Mouse (Mus musculus) gastrocnemius, postnatal 25 days (tissue): ENCODE results near the gene Myl9. TPM values are rescaled to one million over a fixed set of nuclear protein-coding genes. Genes with fewer than 3 reads are reported as not detected.
"Not testable (repeated sequence)": the region's sequence is repeated elsewhere in the genome, so short reads cannot be mapped to it uniquely, and the experiment has no call there.

Experiments
- DNase-seq: peaks from one replicate; pipeline ENCODE4 v3.0.0; 2022
- total RNA-seq, 2 experiments: library from RNA; stranded (reverse); gene quantifications; 1 replicate in 1 of 2; 2 replicates in 1 of 2; pipeline ENCODE4 v1.2.3; 2021

The Myl9 gene
- total RNA-seq, 2 experiments from 2014 or later, result 63.4 to 81.7 TPM

DNA sequence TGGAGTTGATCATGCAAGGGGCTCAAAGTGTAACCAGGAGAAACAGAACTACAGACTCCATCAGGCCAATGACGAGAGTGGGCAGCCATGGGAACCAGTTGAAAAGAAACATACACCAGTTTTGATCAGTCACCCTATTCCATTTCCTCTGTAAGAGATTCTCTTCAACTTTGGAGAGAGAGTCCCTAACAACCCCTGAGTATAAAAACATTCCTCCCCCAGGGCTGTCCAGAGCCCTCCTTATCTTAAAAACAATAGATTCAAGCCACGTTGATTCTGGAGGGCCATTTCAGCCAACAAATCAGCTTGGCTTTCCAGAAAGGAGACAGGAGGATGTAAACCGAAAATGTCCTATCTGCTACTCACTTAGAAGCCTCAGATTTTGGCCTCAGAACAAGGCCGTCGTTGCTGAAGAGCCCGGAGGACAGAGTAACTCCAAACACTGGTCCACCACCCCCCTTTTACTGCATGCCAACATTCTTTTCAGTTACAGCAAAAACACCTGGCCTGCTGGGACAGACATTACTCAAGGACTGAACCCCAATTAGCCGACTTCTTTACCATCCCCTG lies 8.9 kb downstream of the Myl9 start:
- no peak for DNase-seq

GRCm38 (mm10) chr2:156784891-156785290 lies 9.7 kb downstream of the Myl9 start:
- no peak for DNase-seq

DNA sequence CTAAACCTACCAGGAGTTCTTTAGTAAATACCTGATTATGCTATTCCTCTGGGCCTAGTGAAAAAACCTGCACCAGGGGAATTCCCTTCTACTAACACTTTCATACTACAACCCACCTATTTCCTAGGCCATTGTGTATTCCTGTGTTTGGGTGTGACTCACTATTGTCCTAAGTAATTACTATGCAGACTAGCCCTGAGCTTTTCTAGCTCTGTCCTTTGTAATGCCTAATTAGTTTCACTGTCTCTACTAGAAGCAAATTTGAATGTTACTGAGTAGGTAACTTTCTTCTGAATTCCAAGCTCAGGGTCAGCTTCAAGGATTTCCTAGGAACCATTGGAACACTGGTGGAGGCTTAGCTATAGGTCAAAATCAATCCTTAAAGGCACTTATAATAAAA lies 11.1 kb downstream of the Myl9 start:
- not testable (repeated sequence) for DNase-seq

GRCm38 (mm10) chr2:156787090-156787775 lies 12.0 kb downstream of the Myl9 start:
- no peak for DNase-seq

GRCm38 (mm10) chr2:156787776-156788105 lies 12.5 kb downstream of the Myl9 start:
- no peak for DNase-seq

DNA sequence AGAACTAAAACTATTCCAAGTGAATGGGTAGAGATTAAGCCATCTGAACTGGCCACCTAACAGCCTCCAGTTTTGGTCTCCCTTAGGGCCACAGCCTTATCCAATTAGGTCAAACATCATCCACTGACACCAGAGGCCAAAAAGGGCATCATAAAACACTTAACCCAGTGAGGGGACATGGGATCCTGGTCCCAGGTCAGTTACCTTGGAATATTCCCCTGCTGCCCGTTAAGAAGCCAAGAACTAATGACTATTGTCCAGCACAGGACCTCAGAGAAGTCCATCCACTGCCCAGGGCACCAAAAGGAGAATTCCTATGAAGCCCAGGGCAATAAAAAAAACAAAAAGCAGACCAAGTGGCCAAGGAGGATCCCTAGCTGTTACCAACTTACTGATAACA lies 13.6 kb downstream of the Myl9 start:
- DNase-seq, result no peak

DNA sequence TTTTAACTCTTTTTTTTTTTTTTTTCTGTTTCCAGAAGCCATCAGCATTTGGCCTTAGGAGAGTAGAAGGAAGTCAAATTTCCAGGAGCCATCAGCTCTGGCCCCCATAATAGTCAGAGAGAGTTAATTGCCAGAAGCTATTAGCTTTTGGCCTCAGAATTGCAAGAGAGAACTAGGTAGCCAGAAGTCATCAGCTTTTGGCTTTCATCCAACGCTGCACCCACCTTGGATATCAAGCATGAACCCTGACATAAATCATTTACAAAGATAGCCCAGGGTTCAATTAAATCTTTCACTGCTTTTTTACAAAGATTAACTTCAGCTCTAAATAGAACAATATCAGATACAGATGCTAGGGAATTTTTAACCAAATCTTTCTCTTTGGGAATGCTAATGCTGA lies 23.3 kb downstream of the Myl9 start:
- no peak for DNase-seq

GRCm38 (mm10) chr2:156801045-156801444 lies 25.8 kb downstream of the Myl9 start:
- DNase-seq, result no peak

DNA sequence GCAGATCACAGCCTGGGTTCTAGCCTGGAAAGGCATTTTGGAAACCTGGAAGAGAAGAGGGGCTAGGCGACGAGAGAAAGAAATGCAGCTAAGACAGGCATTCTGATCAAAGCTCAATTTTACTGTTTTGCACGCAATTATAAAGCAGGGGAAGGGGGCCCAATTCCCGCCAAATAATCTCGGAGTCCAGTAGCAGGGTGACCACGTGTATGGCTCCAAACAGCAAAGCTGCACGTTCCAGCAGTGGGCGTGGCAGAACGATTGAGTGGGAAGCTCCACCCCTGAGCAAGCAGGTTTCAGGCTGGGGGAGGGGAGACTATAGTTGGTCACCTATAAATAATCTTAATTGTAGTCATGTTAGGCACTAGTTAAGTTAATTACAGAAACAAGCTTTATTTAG lies 26.9 kb downstream of the Myl9 start:
- DNase-seq, result not testable (repeated sequence)

GRCm38 (mm10) chr2:156803698-156804372 lies 28.6 kb downstream of the Myl9 start:
- no peak for DNase-seq

GRCm38 (mm10) chr2:156804589-156804988 lies 29.4 kb downstream of the Myl9 start:
- DNase-seq, result no peak

GRCm38 (mm10) chr2:156806886-156807285 lies 31.7 kb downstream of the Myl9 start:
- no peak for DNase-seq

DNA sequence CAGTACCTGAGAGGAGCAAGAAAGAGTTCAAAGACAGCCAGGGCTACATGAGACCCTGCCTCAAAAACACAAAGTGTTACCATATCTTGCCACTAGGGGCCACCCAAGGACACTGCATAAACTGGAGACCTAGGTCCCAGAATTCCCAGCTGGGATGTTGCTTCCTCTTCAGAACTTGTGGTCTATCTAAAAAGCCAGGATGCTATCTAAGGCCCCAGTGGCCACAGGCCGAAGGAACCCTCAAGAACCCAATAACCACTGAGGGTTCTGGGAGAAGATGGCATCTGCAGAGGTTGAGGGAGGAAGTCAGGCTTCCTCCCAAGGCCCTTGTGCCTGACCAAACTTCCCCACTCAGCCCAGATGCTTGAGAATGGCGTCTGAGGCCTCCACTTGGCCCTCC lies 34.4 kb downstream of the Myl9 start:
- peak; percentile 24 for DNase-seq

DNA sequence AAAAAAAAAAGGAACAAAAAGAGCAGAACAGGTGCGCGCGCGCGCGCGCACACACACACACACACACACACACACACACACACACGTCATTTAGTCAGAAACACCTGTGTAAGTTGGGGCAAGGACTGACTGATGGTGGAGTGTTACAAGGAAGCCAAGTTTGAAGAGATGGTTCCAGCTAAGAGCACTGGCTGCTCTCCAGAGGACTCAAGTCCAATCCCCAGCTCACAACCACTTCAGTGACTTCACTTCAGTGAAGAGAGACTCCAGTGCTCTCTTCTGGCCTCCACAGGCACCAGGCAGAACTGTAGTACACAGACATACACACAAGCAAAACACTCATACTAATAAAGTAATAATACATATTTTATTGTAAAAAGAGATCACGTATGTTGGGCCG lies 35.5 kb downstream of the Myl9 start:
- no peak for DNase-seq

DNA sequence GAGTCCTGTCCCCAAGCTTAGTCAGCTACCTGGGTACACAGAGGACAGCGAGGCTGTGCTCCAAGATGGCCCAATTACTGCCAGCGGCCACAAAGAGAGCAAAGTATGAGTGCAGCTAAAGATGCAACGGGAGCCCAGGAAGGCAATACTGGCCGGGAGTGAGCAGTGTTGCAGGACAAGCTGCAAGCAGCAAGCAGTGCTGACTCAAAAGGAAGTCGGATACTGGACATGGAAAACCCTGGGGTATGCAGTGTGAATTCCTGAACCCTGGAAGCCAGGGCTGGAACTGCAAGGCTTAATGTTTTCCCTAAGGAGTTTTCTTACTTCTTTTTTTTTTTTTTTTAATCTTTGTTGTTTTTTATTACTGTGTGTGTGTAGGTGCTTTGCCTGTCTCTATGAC lies 36.3 kb downstream of the Myl9 start:
- DNase-seq, result no peak

- DNase-seq, result no peak
Measured at GRCm38 (mm10) chr2:156814344-156814801, 39.2 kb downstream of the Myl9 start.

DNA sequence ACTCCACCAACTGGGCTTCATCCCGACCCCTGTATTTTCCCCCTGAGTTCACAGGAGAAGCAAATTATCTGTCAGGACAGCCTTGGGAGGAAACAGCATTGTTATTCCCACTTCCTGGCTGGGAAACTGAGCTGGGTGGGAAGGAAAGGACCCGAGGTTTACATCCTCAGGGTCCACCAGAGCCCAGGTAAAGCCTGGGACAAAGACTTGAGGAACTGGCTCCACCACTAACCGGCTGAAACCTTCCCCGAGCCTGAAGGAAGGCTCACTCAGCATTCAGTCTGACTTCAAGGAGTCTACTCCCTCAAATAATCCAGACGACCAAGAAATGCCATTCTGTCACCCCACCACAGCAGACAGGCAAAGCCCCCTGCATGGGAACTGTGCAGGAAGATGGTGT lies 39.7 kb downstream of the Myl9 start:
- no peak for DNase-seq

DNA sequence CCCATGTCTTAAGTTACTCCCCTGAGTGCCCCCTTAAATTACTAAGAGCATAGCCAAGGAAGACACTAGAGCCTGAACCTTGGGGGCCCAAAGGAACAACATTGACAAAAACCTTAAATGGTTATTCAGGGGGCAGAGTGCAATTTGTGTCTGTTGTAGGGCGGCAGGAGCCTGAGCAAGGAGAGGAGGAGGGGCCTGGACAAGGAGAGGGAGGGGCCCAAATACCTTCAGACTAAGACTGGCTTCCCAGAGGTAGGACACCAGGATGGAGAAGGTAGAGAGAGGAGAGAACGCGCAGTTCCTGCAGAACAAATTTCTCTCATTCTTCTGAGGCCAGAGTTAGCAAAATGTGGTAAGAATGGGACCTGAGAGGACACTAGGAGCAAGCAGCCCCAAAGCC lies 40.2 kb downstream of the Myl9 start:
- DNase-seq, result no peak

DNA sequence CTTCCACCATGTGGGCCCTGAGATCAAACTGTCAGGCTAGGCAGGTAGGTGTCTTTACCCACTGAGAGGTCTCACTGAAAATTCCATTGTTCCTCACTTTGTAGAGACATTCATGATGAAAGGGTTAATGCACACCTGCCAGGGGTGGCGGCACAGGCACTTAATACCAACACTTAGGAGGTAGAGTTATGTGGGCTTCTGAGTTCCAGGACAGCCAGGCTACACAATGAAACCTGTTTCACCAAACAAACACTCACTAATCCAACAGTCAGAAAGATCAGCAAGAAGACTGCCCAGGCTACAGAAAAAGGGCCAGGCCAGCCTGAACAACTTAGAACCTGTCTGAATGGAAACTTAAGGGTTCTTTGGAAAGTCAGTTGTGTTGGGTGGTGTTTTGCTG lies 40.9 kb downstream of the Myl9 start:
- DNase-seq, result no peak

DNA sequence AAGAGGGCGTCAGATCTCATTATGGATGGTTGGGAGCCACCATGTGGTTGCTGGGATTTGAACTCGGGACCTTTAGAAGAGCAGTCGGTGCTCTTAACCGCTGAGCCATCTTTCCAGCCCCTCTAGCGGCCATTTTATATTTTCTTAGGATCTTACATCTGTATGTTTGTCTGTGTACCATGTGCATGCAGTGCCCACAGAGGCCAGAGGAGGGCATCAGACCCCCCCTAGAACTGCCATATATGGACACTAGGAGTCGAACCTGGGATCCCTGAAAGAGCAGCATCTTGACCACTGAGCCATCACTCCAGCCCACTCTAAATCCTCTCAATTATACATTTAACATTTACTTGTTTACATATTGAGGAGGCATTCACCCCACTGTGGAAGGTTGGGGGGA lies 49.9 kb downstream of the Myl9 start:
- DNase-seq, result not testable (repeated sequence)
